Mouse (Mus musculus) kidney, postnatal 10 days (tissue): ENCODE measurements around the gene Fads2.
A peak's percentile ranks its signal among the peaks of the same experiment; 100 is the strongest.

Experiments used
- DNase-seq: peaks from one replicate; pipeline ENCODE4 v3.0.0; 2021; ENCODE audit warnings: mixed read lengths

Gene Fads2

DNA sequence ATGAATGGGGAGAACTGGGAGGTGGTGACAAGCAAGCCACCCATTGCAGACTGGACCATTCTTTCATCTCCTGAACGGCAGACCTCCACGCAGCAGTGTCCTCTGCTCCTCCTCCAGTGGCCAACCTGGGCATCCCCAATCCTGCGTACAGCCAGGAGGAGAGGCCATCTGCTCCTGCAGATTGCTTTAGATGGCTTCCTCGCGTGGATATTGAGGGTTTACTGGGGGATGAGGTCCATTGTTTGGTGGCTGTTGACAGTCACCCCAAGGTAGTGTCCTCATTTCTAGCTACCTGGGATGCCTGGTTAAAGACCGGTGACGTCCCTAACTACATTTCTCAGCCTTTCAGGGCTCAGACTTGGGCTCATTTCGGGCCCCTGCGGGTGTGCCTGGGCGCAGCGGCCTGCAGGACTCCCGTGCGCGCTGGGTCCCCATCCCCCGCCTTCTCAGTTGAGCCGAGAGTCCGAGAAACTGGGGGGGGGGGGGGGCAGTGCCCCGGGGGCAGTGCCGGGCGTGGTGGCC, 60.6 kb downstream of the Fads2 start:
- no peak for DNase-seq

GRCm38 (mm10) chr19:10039615-10040014, 61.9 kb downstream of the Fads2 start:
- DNase-seq, result peak; percentile 59

GRCm38 (mm10) chr19:10038910-10039309, 62.6 kb downstream of the Fads2 start:
- peak; percentile 79 for DNase-seq

GRCm38 (mm10) chr19:10038364-10038763, 63.2 kb downstream of the Fads2 start:
- DNase-seq, result no peak

GRCm38 (mm10) chr19:10037534-10037933, 64.0 kb downstream of the Fads2 start:
- peak; percentile 75 for DNase-seq

DNA sequence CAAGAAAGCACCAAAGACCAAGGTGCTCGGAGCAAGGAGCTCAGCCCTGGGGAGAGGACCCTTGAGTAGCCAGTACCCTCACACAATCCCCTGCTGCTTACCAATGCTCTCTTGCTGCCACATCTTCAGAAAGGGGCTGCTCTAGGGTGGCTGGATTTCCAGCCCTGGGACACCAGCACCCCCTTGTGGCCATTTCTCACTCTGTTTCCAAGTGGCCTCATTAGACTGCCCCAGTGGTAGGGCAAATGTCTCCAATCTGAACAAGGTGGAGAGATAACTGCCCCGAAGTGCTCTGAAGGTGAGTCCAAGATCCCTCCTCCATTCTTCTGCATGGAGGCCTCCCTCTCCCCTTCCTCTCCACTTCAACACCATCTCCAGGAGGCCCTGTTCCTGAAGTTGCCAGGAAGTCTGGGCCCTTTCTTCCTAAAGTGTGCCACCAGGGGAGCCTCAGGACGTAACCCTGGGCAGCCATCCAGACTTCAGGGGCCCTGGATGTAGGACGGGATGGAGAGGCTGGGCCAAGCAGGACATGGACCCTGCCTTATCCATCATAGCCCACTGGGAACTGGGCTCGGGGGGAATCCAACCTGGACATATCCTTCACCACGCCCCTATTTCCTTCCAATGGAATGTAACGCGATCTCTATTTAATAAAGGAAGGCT, 66.6 kb downstream of the Fads2 start:
- peak; percentile 92 for DNase-seq

GRCm38 (mm10) chr19:10034356-10034755, 67.2 kb downstream of the Fads2 start:
- no peak for DNase-seq

GRCm38 (mm10) chr19:10033211-10033973, 68.2 kb downstream of the Fads2 start:
- peak; percentile 71 for DNase-seq

DNA sequence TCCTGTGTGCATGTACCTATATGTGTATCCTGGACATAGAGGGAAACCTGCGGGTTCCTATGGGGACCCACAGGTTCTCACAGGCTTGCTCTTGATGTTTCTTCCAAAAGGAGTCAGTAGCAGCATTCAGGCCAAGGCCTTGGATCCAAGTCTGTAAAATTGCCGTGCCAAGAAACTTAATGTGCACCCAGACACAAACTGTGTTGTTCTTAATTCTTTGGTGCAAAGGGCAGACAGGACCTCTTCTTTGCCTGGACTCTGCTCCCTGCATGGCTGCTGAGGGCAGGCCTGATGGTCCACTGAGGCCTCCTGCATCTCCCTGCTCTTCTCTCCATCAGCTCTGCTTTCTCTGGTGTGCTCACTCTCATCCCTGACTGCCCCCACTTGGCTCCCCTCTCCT, 71.8 kb downstream of the Fads2 start:
- no peak for DNase-seq

GRCm38 (mm10) chr19:10025169-10025875, 76.2 kb downstream of the Fads2 start:
- peak; percentile 88 for DNase-seq

DNA sequence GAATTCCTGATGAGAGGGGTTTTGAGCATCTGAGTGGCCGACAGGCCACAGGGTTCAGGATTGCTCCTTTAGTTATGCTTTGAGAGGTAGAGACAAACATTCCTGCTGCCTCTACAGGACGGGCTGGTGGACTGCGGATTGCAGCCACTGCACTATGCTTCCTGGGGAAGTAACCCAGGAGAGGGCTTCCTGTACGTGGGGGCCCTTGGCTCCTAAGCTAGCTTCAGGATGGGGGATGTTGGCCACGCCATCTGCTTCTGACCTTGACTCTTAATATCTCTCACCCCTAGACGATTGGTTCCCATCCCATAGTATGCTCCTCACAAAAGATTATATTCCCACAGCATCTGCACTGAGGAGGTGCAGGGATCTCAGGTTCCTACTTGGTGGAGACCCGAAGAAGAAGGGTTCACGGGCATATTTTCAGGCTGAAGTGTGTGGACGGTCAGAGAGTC, 78.2 kb downstream of the Fads2 start:
- DNase-seq, result peak; percentile 56

DNA sequence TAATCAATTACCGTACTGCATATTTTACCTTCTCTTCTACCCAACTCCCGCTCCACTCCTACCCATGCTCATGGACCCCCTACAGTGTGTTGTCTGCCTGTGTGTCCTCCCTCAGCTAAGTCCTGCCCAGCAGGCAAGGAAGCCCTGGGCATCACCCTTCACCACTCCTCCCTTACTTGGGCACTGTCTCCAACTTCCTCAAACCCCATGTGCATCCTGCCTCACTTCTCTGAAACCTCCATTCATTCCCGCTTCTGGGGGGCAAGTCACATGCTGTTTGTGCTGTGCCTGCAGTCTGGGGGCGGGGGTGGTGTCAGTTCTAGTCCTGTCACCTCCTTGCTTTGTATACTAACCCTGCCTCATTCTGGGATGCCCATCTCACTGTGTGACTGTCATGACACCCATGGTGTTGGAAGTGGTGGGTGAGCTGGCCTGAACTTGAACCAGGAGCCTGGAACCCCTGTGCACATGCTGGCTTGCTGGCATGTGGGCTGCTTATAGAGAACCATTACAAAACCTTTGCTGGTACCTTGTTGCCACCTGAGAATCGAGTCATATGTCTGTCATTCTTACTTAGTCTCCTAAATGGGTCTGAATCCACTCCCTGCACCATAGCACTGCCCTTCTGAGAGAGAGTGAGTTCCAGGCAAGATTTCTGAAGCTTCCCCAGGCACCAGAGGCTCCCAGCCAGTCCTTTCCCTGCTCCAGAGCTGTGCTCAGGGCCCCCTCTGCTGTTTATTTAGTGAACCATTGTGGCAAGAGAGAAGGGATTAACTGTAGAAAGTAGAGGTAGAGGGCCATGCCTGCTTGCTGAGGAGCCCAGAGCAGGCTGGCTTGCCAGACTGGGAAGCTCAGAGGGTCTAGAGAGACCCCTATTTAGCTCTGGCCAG, 78.9 kb downstream of the Fads2 start:
- peak; percentile 76 for DNase-seq

DNA sequence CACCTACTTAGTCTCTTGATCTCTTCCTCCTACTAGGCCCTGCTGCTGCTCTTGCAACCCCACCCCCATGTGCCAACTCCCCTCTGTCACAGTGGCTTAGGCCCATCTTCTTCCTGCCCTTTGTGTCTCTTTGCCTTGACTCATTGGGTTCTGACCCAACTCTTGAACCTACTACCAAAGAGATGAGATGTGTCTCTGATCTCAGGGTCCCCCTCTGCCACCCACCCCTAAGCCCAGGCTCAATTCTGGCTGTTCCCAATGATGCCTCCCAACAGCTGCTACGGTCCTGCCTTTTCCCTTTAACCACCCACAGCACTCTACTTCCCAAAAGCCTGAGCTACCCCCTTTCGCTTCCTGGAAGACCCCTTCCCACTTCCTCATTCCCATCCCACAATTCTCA, 79.6 kb downstream of the Fads2 start:
- no peak for DNase-seq

GRCm38 (mm10) chr19:10019214-10019760, 82.3 kb downstream of the Fads2 start:
- DNase-seq, result no peak

DNA sequence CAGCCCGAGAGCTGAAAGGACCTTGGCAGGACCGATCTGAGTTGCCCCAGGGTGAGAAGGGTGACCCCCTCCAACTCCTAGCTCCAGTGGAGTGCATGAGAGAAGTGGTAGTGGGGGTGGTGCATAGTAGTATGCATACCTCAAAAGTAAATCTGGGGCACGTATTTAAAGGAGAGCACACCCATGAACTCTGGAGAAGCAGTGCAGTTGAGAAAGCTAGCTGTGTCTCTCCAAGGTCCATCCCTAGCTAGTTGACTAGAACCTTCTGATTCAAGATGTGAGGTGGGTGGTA, 83.1 kb downstream of the Fads2 start:
- no peak for DNase-seq

GRCm38 (mm10) chr19:10017637-10018526, 83.7 kb downstream of the Fads2 start:
- peak; percentile 96 for DNase-seq

- DNase-seq, result no peak
These were observed 85.4 kb downstream of the Fads2 start for GRCm38 (mm10) chr19:10016151-10016550.

GRCm38 (mm10) chr19:10015442-10015841, 86.1 kb downstream of the Fads2 start:
- DNase-seq, result no peak

DNA sequence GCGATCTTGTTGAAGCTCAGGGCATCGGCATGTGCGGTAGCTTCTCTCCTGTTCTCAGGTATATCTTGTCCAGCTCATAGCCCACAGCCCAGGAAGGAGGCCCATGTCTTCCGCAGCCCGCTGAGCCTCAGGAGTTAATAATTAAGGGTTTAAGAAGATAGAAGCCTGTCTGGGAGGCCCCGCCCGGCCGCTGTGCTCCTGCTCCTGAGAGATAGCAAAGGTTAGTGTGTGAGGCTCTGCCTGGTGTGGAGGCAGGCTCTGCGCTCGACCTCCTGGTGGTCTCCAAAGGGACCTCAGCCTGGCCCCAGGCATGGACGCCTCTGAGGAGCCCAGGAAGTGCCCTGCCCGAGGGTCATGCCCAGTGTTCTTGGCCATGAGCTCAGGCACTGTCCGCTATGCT, 86.7 kb downstream of the Fads2 start:
- DNase-seq, result peak; percentile 67

DNA sequence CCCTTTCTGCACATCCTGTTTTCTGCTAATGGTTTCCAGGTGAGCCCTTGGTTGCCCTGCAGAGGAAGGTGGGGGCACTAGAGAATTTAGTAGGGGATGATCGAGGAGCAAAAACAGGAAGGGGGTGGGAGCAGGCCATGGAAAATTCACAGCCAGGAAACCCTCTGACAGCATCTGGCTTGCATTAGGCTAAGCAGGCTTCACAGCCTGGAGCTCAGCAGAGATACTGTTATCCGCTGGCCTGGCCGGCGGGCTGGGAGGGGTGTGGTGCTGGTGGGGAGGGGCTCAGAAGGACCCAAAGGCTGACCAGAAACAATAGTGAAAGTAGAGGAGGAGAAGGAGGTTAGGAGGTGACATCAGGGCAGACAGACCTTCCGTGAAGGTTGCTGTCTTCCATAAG, 87.6 kb downstream of the Fads2 start:
- DNase-seq, result peak; percentile 73

DNA sequence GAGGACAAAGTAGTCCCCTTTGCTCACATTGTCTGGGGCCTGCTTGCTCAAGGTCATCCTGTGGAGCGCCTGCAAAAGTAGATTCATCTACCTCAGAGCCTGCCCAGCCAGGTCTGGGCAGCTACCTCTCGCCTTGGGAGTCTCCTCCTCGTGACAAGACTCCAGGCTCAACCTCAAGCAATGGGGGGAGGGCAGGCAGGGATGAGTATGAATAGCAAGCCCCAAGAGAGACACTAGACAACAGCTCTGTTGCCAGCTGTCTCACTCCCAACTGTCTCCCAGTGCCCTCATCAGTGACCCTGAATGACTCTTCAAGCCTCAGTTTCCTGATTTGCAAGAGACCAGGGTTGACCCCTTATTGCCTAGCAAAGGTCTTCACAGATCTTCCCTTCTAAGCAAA, 88.2 kb downstream of the Fads2 start:
- peak; percentile 60 for DNase-seq
